Mouse (Mus musculus) limb, embryonic 13.5 days (tissue): Measurements from ENCODE around the gene Pde10a. TPM values are rescaled to one million over a fixed set of nuclear protein-coding genes. Genes with fewer than 3 reads are reported as not detected.

ENCODE experiments used
- ATAC-seq: fragments of 200-750 bp; cut with Nextera tagmentation; 2 replicates; pipeline ENCODE4 v1.8.0; 2017; ENCODE audit warnings: low read depth, moderate number of reproducible peaks, moderate TSS enrichment; ENCODE audit not compliant: low FRiP score
- H3K27ac ChIP-seq: fragments of 300-500 bp; sonication (generic); 2 replicates; pipeline ENCODE4 v1.5.1; 2015; ENCODE audit warnings: inconsistent platforms, mild to moderate bottlenecking, moderate library complexity
- H3K27me3 ChIP-seq: fragments of 300-500 bp; sonication (generic); 2 replicates; pipeline ENCODE4 v1.6.1; 2015; ENCODE audit warnings: mild to moderate bottlenecking, inconsistent platforms
- H3K36me3 ChIP-seq: fragments of 300-500 bp; sonication (generic); 2 replicates; pipeline ENCODE4 v1.6.1; 2015; ENCODE audit warnings: inconsistent platforms, mild to moderate bottlenecking, moderate library complexity
- H3K4me1 ChIP-seq: fragments of 300-500 bp; sonication (generic); 2 replicates; pipeline ENCODE4 v1.6.1; 2015; ENCODE audit warnings: inconsistent platforms
- H3K4me2 ChIP-seq: fragments of 300-500 bp; sonication (generic); replicated peaks from 2 replicates; pipeline ENCODE4 v1.6.1; 2015; ENCODE audit warnings: inconsistent platforms, mild to moderate bottlenecking, moderate library complexity
- H3K4me3 ChIP-seq: fragments of 300-500 bp; sonication (generic); 2 replicates; pipeline ENCODE4 v1.5.1; 2015; ENCODE audit warnings: moderate library complexity, mild to moderate bottlenecking, inconsistent platforms
- H3K9ac ChIP-seq: fragments of 300-500 bp; sonication (generic); 2 replicates; pipeline ENCODE4 v1.6.1; 2015; ENCODE audit warnings: mild to moderate bottlenecking, inconsistent platforms
- H3K9me3 ChIP-seq: fragments of 300-500 bp; sonication (generic); 2 replicates; pipeline ENCODE4 v1.6.1; 2016; ENCODE audit warnings: inconsistent platforms
- WGBS: fragments of 180-500 bp; shearing (Covaris S2); methylation state at CpG from one replicate; pipeline ENCODE4 v1.1.7; 2015; 5-methylcytosine and 5-hydroxymethylcytosine counted together
- polyA plus RNA-seq: library from polyadenylated mRNA; unstranded; fragments of >200 nt; fragmentation: Nextera tagmentation; extraction: Ambion mirVana; gene quantifications from 2 replicates; pipeline ENCODE4 v1.2.1, GENCODE M21; 2015

The Pde10a gene
- polyA plus RNA-seq, 1 experiment from 2014 or later = 2.4 TPM

GRCm38 (mm10) chr17:8499564-8500117 lies 25.5 kb upstream of the Pde10a start:
- Histone ChIP-seq H3K9ac (no peak overlapping the region), H3K9me3 (no peaks in the 10 kb centered on the region), H3K27ac (no peak overlapping the region), H3K4me1 (peaks cover 22% of the 10 kb centered on the region), H3K4me2 (no peak overlapping the region), H3K27me3 (peaks cover 11% of the 10 kb centered on the region), H3K4me3 (no peak overlapping the region), H3K36me3 (no peaks in the 10 kb centered on the region)
- peak; percentile 82 for ATAC-seq
- 67% methylated on average over 4 of the region's 4 CpGs for WGBS

- no peak overlapping the region for H3K4me2 ChIP-seq
- H3K9ac ChIP-seq = no peak overlapping the region
- no peaks in the 10 kb centered on the region for H3K9me3 ChIP-seq
- WGBS = 80% methylated on average over 3 of the region's 3 CpGs
- no peaks in the 10 kb centered on the region for H3K36me3 ChIP-seq
- H3K27ac ChIP-seq = no peak overlapping the region
- peaks cover 41% of the 10 kb centered on the region for H3K4me1 ChIP-seq
- no peak overlapping the region for H3K4me3 ChIP-seq
- H3K27me3 ChIP-seq = peaks cover 25% of the 10 kb centered on the region
- no peak for ATAC-seq
These were observed 20.8 kb upstream of the Pde10a start for GRCm38 (mm10) chr17:8504381-8504780.

DNA sequence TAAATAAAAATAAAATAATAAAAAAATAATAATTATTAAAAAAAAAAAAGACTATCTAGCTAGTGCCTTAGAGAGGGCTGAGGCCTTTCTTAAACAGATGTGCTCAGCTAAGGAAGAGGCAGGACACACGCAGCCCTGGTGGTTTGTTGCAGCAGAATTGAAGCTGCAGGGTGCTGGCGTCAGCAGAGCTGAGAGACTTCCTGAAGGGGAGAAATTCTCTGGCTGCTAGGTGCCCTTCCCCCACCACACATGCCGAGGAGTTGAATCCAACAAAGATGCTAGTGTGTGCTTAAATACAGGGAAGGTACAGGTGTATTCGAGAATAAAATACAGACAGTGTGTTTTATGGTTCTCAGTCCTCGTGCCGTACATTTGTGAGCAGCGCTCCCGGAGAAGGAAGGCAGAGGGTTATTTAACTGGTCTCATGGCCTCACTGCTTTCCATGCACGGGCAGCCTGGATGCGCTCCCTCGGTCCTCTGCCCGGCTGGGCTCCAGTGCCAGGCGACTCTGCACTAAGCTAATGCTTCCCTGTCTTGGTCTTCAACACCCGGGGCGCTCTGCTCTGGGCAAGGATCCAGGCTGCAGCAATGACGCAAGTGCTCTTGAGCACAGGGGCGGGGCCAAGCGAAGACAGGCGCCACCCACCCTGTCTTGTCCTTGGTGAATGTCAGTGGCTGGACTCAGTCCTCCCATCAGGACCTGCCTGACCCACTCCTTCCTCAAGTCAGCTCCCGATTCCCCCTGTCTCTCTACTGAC lies 19.3 kb upstream of the Pde10a start:
- H3K4me3 ChIP-seq = peak overlapping the region; percentile 34
- H3K9me3 ChIP-seq = no peaks in the 10 kb centered on the region
- H3K4me2 ChIP-seq = peak overlapping the region; percentile 64
- peak overlapping the region; percentile 13; the same call in 1 of the 2 replicates for H3K9ac ChIP-seq
- peak; percentile 26; the same call in 1 of the 2 replicates for ATAC-seq
- peaks cover 25% of the 10 kb centered on the region for H3K27me3 ChIP-seq
- H3K4me1 ChIP-seq = peaks cover 32% of the 10 kb centered on the region
- H3K27ac ChIP-seq = no peak overlapping the region
- H3K36me3 ChIP-seq = no peaks in the 10 kb centered on the region
- WGBS = 2% methylated on average over 20 of the region's 20 CpGs

GRCm38 (mm10) chr17:8506726-8507125 lies 18.4 kb upstream of the Pde10a start:
- H3K27ac ChIP-seq = no peak overlapping the region
- WGBS = 50% methylated on average over 6 of the region's 6 CpGs

GRCm38 (mm10) chr17:8507654-8508053 lies 17.5 kb upstream of the Pde10a start:
- Histone ChIP-seq H3K9me3 (no peaks in the 10 kb centered on the region), H3K9ac (no peak overlapping the region), H3K27me3 (peaks cover 19% of the 10 kb centered on the region), H3K36me3 (no peaks in the 10 kb centered on the region), H3K27ac (no peak overlapping the region), H3K4me2 (peak overlapping the region; percentile 59), H3K4me1 (peaks cover 32% of the 10 kb centered on the region), H3K4me3 (peak overlapping the region; percentile 33; the same call in 1 of the 2 replicates)
- ATAC-seq = no peak
- WGBS = 0% methylated on average over 3 of the region's 3 CpGs

More at GRCm38 (mm10) chr17:8506726-8507125, 18.4 kb upstream of the Pde10a start:
- Histone ChIP-seq H3K27me3 (peaks cover 22% of the 10 kb centered on the region), H3K4me1 (peaks cover 32% of the 10 kb centered on the region), H3K9me3 (no peaks in the 10 kb centered on the region), H3K4me3 (no peak overlapping the region), H3K9ac (no peak overlapping the region), H3K4me2 (no peak overlapping the region), H3K36me3 (no peaks in the 10 kb centered on the region)
- ATAC-seq = no peak

GRCm38 (mm10) chr17:8508305-8509141 lies 16.6 kb upstream of the Pde10a start:
- Histone ChIP-seq H3K4me3 (peak overlapping the region; percentile 33), H3K36me3 (no peaks in the 10 kb centered on the region), H3K27me3 (peaks cover 21% of the 10 kb centered on the region), H3K4me1 (peaks cover 32% of the 10 kb centered on the region), H3K4me2 (peak overlapping the region; percentile 59), H3K9ac (peak overlapping the region; percentile 53), H3K9me3 (no peaks in the 10 kb centered on the region), H3K27ac (peak overlapping the region; percentile 55)
- WGBS = 0% methylated on average over 16 of the region's 16 CpGs
- ATAC-seq = peak; percentile 93

DNA sequence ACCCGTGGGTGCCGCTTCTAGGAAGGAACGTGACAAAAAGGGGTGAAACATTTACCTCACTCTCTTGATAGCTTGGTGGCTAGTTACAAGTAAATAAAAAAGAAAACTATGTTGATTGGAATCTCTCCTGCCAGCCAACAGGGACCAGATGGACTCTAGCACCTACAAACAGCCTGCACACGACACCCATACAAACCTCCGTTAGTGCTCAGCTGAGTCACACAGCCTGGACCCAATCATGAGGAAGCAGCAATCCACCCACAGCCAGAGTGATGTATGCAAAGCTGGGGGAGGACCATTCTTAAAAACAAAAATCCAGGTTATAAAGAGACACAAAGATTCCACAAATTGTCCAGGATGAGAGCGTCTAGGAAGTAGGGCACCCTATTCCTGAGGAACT lies 9.2 kb upstream of the Pde10a start:
- WGBS = 70% methylated on average over 6 of the region's 6 CpGs
- H3K9me3 ChIP-seq = no peaks in the 10 kb centered on the region
- H3K9ac ChIP-seq = no peak overlapping the region
- no peak for ATAC-seq
- H3K4me2 ChIP-seq = no peak overlapping the region
- H3K36me3 ChIP-seq = no peaks in the 10 kb centered on the region
- H3K4me1 ChIP-seq = no peaks in the 10 kb centered on the region
- H3K27ac ChIP-seq = no peak overlapping the region
- H3K27me3 ChIP-seq = peaks cover 29% of the 10 kb centered on the region; the same call in 1 of the 2 replicates
- H3K4me3 ChIP-seq = no peak overlapping the region

DNA sequence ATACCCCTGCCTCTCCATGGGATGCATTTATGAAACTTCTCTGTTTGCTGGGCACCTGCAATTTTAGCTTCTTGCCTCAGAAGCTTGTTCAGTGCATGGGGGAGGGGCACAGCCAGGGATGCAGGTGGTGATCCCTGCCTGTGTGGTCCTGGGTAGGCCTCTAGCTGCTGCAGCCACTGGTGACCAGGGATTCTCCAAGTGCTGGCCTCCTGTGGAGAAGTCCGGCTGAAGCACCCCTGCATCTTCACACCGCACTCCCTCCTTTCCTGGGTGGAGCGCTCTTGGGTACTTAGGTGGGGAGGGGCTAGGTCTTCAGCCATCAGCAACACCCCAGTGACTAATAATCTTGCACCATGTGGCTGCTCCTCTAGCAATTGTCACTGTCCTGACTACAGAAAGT lies 1.2 kb upstream of the Pde10a start:
- Histone ChIP-seq H3K4me2 (peak overlapping the region; percentile 97), H3K27me3 (peaks cover 78% of the 10 kb centered on the region), H3K4me3 (peak overlapping the region; percentile 53), H3K9me3 (no peaks in the 10 kb centered on the region), H3K9ac (peak overlapping the region; percentile 46; the same call in 1 of the 2 replicates), H3K27ac (no peak overlapping the region), H3K4me1 (peaks cover 26% of the 10 kb centered on the region), H3K36me3 (no peaks in the 10 kb centered on the region)
- no peak for ATAC-seq
- WGBS = 18% methylated on average over 3 of the region's 3 CpGs

DNA sequence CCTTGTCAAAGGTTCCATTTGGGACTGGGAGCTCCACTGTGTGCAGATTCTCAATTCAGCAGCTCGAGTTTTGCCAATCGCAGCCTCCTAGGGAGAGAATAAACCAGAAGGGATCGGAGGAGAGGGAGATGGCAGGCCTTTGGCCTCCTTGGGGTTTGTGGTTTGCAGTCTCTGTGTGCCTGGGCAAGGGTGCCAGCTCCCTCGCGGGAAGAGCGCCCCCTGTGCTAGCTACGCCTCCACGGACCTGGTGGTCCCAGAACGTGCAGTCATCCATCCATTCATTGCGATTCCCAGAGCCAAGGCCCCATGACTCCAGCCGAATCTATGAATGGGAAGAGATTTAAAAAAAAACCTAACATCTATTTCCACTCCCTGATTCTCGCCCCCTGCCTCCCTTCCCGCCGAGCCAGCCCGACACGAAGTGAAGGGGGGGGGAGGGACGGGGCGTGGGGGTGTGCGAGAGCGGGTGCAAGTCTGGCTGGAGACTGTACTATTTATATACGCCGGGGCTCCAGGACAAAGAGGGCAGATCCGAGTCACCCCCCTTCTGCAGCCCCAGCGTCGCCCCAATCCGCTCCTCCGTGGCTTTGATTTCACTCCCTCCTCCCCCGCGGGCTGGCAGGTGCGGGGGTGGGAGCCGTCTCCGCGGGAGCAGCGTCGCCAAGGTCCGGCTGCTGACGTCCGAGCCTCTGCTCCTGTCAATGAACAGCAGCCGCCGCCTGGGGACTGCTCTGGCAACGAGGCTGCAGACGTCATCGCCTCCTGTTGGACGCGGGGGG lies 596 bp upstream of the Pde10a start:
- WGBS = 2% methylated on average over 42 of the region's 45 CpGs
- peak; percentile 87 for ATAC-seq
- H3K27me3 ChIP-seq = peaks cover 78% of the 10 kb centered on the region
- H3K9me3 ChIP-seq = no peaks in the 10 kb centered on the region
- no peak overlapping the region for H3K27ac ChIP-seq
- H3K36me3 ChIP-seq = no peaks in the 10 kb centered on the region
- peaks cover 26% of the 10 kb centered on the region for H3K4me1 ChIP-seq
- H3K9ac ChIP-seq = peak overlapping the region; percentile 46
- H3K4me2 ChIP-seq = peak overlapping the region; percentile 97
- peak overlapping the region; percentile 53 for H3K4me3 ChIP-seq

DNA sequence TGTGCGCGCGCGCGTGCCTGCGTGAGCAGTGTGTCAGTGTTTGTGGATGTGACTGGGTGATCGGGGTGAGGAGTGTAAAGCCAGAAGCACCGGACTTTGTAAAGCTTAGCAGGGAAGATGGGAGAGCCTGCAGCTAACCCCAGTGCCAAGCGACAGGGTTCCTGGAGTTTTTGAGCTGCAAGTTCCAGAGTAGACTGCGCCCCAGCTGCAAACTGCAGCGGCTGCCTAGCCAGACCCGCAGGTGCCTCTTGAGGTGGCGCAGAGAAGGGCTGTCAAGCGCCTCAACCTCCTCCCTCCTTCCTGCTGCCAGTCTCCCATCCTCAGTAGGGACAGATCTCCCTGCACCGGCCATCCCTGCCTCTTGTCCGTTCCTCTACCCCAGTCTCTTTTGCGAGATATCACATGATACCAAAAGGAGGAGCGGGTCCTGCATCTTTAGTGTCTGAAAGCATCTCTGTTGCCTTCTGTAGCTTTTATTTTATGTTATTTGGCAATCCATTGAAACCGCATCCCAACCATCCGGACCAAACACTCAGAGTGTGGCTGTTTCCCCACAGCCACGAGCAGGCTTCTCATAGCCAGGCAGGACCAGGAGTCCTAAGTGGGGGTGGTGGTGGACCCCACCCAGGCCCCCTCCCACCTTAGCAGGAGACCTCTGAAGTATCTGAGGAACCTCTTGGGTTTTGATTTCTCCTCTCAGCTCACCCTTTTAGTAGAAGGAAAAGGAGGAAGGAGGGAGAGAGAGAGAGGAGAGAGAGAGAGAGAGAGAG lies 984 bp downstream of the Pde10a start:
- Histone ChIP-seq H3K4me1 (peaks cover 26% of the 10 kb centered on the region), H3K9ac (peak overlapping the region; percentile 50; the same call in 1 of the 2 replicates), H3K4me3 (peak overlapping the region; percentile 53), H3K27me3 (peaks cover 72% of the 10 kb centered on the region), H3K9me3 (no peaks in the 10 kb centered on the region), H3K36me3 (no peaks in the 10 kb centered on the region), H3K27ac (no peak overlapping the region), H3K4me2 (peak overlapping the region; percentile 97)
- 3% methylated on average over 21 of the region's 21 CpGs for WGBS
- ATAC-seq = no peak

GRCm38 (mm10) chr17:8526815-8527261 lies 1.7 kb downstream of the Pde10a start:
- Histone ChIP-seq H3K9me3 (no peaks in the 10 kb centered on the region), H3K27ac (no peak overlapping the region), H3K36me3 (no peaks in the 10 kb centered on the region), H3K4me3 (0 out of 2 replicates have a peak overlapping the region, but pooled peaks have one; percentile 53), H3K4me1 (peaks cover 26% of the 10 kb centered on the region), H3K27me3 (peaks cover 68% of the 10 kb centered on the region), H3K9ac (no peak overlapping the region), H3K4me2 (peak overlapping the region; percentile 97)
- 11% methylated on average over 9 of the region's 9 CpGs for WGBS
- ATAC-seq = no peak
